Comparison of ENCODE assay signal across 12 mouse cellular contexts in the genomic region with DNA sequence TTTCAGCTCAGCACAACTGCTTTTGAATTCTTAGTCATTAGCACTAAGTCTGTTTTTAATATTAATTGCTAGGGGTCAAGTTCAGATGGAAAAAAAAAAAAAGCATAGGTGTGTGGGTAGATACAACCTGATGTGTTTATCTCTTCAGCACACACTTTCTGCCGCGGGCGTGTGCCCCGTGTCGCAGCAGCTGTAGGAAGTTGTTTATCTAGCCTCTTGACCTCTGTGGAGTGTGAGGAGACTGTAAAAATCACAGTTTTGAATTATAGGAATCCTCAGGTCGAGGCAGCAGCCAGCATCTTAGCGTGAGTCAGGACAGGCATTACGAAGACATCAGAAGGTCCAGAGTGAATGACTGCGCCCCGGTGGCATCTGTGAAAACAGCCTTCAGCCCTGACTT.
DNase-seq lines count a peak whose midpoint lies in the region; ATAC-seq lines count a peak whose summit lies in the region.
"Had no signal": no experiment of that assay in that cellular context is flagged by ENCODE, and none has a peak within 500 bp of the region (broad histone marks: within the 10 kb centered on the region; RNA-seq: fewer than 3 reads in every experiment).

No protein-coding gene starts in this region.

- H3K36me3 ChIP-seq in kidney, embryonic 15.5 days = no peaks in the 10 kb centered on the region
- H3K36me3 ChIP-seq in heart, embryonic 12.5 days = no peaks in the 10 kb centered on the region
- no peaks in the 10 kb centered on the region for H3K36me3 ChIP-seq in forebrain, embryonic 14.5 days (ENCODE audit: control insufficient read depth, insufficient read depth, low read length)
- H3K36me3 ChIP-seq: hindbrain, embryonic 10.5 days; limb, embryonic 15.5 days; stomach, embryonic 15.5 days had no signal

- no peak overlapping the region for H3K4me2 ChIP-seq in kidney, embryonic 15.5 days
- peak overlapping the region; percentile 30 for H3K4me2 ChIP-seq in heart, embryonic 12.5 days
- H3K4me2 ChIP-seq in forebrain, embryonic 14.5 days (ENCODE audit: low read length) = no peak overlapping the region
- H3K4me2 ChIP-seq: limb, embryonic 15.5 days; stomach, embryonic 15.5 days had no signal

- no peaks in the 10 kb centered on the region for H3K27me3 ChIP-seq in kidney, embryonic 15.5 days
- H3K27me3 ChIP-seq in heart, embryonic 12.5 days (replicated peaks) = no peaks in the 10 kb centered on the region
- no peaks in the 10 kb centered on the region for H3K27me3 ChIP-seq in forebrain, embryonic 14.5 days (replicated peaks; ENCODE audit: control insufficient read depth, insufficient read depth, low read length)
- H3K27me3 ChIP-seq: limb, embryonic 15.5 days; stomach, embryonic 15.5 days had no signal

- H3K27ac ChIP-seq in kidney, embryonic 15.5 days = no peak overlapping the region
- no peak overlapping the region for H3K27ac ChIP-seq in heart, embryonic 12.5 days (ENCODE audit: poor library complexity, severe bottlenecking)
- no peak overlapping the region for H3K27ac ChIP-seq in forebrain, embryonic 14.5 days (ENCODE audit: low read depth, low read length)
- H3K27ac ChIP-seq: hindbrain, embryonic 10.5 days; limb, embryonic 15.5 days; stomach, embryonic 15.5 days had no signal

- peaks cover 12% of the 10 kb centered on the region for H3K4me1 ChIP-seq in kidney, embryonic 15.5 days
- peaks cover 41% of the 10 kb centered on the region for H3K4me1 ChIP-seq in heart, embryonic 12.5 days (replicated peaks)
- no peaks in the 10 kb centered on the region for H3K4me1 ChIP-seq in forebrain, embryonic 14.5 days (ENCODE audit: control insufficient read depth, insufficient read depth, low read length)
- H3K4me1 ChIP-seq: limb, embryonic 15.5 days had no signal

- 0 out of 2 replicates have a peak, but pooled peaks have one; percentile 29 for ATAC-seq in kidney, embryonic 15.5 days (replicated peaks; ENCODE audit: low FRiP score)
- ATAC-seq in heart, embryonic 12.5 days (ENCODE audit: insufficient number of reproducible peaks, low FRiP score) = no peak; the same call in 1 of the 2 replicates
- ATAC-seq in megakaryocyte progenitor cell, adult 5-6 weeks (replicated peaks; ENCODE audit: poor library complexity) = 0 out of 2 replicates have a peak, but pooled peaks have one; percentile 18
- ATAC-seq in forebrain, embryonic 14.5 days = no peak

- H3K4me3 ChIP-seq in kidney, embryonic 15.5 days (replicated peaks) = no peak overlapping the region
- H3K4me3 ChIP-seq in heart, embryonic 12.5 days = no peak overlapping the region
- H3K4me3 ChIP-seq in forebrain, embryonic 14.5 days (ENCODE audit: low read depth, low read length) = no peak overlapping the region
- H3K4me3 ChIP-seq: hindbrain, embryonic 10.5 days; limb, embryonic 15.5 days; stomach, embryonic 15.5 days had no signal

- no peak for DNase-seq in kidney, postnatal 4 days
- DNase-seq in embryo, embryonic 10 days (ENCODE audit: low spot score) = peak; percentile 64
- DNase-seq in forebrain, embryonic 14.5 days (ENCODE audit: low spot score) = no peak
- DNase-seq in gastrocnemius, adult 18-20 months (ENCODE audit: low spot score) = no peak
- DNase-seq: cerebellum, postnatal 25 days; thymus, postnatal 4 days had no signal

- no peak overlapping the region for H3K9ac ChIP-seq in kidney, embryonic 15.5 days
- no peak overlapping the region for H3K9ac ChIP-seq in heart, embryonic 12.5 days
- no peak overlapping the region for H3K9ac ChIP-seq in forebrain, embryonic 14.5 days (ENCODE audit: low read length)
- H3K9ac ChIP-seq: limb, embryonic 15.5 days; stomach, embryonic 15.5 days had no signal

- 15% methylated on average over 10 of the region's 10 CpGs for WGBS in kidney, embryonic 15.5 days
- WGBS in heart, embryonic 12.5 days = 8% methylated on average over 10 of the region's 10 CpGs
- WGBS in forebrain, embryonic 14.5 days = 91% methylated on average over 10 of the region's 10 CpGs

- H3K9me3 ChIP-seq in kidney, embryonic 15.5 days (replicated peaks) = no peaks in the 10 kb centered on the region
- no peaks in the 10 kb centered on the region for H3K9me3 ChIP-seq in heart, embryonic 12.5 days (replicated peaks)
- H3K9me3 ChIP-seq in forebrain, embryonic 14.5 days (replicated peaks; ENCODE audit: control insufficient read depth, low read length) = no peaks in the 10 kb centered on the region
- H3K9me3 ChIP-seq: hindbrain, embryonic 10.5 days; limb, embryonic 15.5 days; stomach, embryonic 15.5 days had no signal

Comparison
In these comparisons a context has a peak if more than half of its experiments do, and no peak if none do; other contexts are left out.
1. ATAC-seq: peak in kidney, embryonic 15.5 days (single experiment) and megakaryocyte progenitor cell, adult 5-6 weeks (single experiment); none in heart, embryonic 12.5 days (single experiment) and forebrain, embryonic 14.5 days (single experiment).